Mouse (Mus musculus) kidney, postnatal 14 days (tissue): ENCODE data around the gene Cabp4.

Source experiments
- DNase-seq: peaks from one replicate; pipeline ENCODE4 v3.0.0; 2022; ENCODE audit warnings: mixed read lengths

Cabp4 gene

DNA sequence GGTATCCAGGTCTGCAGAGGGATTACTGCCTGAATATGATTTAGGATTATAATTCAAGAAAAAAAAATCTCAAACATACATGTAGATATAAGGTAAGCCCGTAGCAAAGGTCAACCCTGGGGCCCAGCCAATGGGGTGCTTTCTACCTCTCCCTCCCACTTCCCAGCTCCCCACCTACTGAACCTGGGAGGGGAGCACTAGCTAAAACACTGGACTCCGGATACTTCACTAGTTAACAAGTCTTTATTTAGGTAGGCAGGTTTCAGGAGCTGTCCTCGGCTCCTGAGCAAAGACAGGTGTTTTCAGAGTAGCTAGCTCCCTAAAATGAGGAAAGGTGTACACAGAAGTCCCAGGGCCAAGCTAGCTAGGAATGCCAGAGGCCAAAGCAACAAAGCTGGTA lies 20.3 kb upstream of the Cabp4 start:
- no peak for DNase-seq

DNA sequence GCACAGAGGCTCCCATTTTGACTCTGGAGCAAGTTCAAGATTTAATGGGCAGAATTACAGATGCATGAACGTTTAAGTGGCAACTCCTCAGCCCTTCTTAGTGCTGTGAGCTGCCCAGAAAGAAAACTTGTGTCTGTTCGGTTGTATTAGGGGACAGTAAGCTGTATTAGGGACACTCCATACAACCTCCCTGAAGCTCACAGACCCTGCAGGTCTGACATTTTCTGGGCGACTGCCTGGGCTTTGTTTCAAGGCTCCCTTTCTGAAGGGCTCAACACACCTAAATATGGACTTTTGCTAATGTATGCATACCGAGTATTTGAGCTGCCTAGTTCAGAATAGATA lies 19.7 kb upstream of the Cabp4 start:
- no peak for DNase-seq

DNA sequence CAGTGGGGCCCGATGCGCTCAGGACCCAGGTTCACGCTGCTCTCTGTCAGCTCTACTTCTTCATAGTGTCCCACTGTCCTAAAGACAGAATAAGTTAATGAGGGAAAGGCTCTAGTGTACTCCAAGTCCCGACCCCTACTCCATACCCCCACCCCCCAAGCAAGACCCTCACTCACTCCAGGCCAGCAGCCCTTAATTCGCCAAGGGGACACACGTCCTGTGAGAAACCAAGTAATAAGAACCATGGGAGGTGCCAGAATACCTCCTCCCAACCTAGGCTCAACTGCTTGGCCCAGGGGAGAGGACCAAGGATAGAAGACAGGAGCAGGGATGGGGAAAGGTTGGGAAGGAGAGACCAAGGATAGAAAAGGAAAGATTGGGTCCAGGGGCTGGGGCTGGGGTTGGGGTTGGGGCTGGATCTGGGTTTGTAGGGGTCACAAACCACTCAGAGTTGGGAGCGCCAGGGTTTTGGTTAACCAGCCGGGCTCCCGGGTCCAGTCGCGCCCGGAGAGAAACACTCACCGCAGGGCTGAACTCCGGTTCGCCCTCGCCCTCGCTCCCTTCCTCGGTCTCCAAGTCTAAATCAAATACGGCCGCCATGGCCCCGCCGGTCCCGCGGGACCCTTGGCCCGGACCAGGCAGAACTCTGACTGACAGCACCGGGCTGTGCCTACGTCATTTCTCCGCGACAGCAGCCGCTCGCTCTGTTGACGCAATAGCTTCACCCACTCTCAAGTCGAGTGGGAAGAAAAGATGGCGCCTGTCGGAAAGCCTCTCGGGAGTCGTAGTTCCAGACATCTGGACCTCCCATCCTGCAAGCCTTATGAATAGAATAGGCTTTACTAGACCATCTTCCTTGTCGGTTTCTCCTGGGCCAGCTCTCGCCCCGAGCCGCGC lies 19.1 kb upstream of the Cabp4 start, which contains the start of gene Rps6kb2:
Rps6kb2 (minus strand) TSS at position 709 of the 897 bp plus-strand sequence.
- peak; percentile 98 for DNase-seq

DNA sequence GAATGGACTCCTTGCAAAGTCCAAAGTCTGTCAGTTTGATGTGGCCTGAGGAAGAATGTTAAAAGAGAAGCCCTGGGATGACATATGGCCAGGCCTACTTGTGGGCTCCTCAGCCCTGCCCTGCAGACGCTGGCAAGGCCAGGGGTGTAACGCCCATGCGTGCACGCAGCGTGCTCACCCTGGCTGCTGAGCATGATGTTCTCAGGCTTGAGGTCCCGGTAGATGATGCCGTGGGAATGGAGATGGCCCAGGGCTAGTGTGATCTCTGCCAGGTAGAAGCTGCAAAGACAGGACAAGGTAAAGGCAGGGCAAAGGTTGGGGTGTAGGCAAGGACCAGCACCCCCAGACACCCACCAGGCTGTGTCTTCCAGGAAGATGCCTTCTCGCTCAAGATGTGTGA lies 15.2 kb upstream of the Cabp4 start:
- no peak for DNase-seq

DNA sequence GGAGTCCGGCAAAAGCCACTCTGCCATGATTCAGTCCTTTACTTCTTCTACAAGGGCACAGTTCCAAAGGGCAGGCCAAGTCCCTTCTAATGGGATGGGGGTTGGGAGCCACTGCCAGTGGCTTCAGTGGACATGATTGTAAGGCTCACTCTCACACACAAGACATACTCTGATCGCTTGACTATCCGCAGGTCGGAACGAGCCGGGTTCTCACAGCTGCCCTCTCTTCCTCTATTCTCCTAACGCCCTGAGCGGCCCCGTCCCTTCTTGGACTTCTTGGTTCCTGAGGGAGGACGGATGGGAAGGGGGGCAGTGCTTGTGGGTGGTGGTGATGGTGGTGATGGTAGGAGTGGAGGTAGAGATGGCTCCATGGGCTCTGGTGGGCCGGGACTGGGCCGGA lies 12.9 kb upstream of the Cabp4 start:
- no peak for DNase-seq

DNA sequence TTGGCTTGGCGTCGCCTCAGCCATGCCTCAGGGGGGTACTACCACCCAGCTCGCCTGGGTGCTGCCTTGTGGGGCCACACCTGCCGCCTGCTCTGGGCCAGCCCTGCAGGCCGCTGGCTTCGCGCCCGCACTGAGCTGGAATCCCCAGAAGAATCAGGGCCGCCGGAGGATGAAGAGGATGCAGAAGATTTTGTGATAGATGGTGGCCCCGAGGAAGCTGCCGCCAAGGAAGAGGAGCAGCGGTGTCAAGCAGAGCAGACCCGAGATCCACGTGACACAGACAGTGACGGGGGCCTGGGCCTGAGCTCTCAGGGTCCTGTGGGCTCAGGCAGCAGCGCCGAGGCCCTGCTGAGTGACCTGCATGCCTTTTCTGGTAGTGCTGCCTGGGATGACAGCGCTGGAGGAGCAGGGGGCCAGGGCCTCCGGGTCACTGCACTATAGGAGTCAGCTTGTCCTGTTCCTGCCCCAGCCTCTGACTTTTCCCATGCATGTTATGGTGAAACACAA lies 12.3 kb upstream of the Cabp4 start:
- no peak for DNase-seq

DNA sequence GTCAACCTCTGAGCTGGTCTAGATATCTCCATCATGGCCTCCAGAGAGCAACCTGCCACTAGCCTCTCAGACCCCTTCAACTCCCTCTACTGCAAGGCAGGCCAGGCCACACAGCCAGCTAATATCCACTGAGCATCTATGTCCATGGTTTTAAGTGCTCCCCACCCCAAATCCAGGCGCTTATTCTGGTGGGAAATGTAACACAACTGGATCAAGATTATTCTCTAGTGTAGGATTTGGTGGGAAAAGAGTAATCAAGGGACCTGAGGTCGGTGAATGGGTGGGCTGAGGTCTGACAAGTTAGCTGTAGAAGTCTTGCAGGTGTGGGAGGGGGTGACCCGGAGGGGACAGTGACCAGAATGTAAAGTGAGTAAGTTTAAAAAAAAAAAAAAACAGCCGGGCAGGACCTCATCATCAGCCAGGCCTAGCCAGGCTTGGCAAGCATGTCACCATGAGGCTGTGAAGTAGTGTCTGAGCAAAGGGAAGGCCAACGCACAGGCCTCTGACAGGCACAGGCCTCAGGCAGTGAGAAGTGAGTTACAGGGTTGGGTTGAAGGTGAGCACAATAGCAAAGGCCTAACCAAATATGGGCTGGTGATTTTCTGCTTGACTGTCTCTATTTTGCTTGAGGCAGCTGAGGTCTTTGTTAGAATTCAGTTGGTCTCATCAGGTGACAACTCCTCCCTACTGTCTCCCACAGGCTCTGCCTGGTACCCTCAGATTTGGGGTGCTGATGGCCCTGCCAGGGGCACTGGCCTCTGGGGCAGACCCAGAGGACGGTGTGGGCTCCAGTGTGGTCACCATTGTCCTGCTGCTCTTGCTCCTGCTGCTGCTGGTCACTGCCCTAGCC lies 11.6 kb upstream of the Cabp4 start:
- no peak for DNase-seq

DNA sequence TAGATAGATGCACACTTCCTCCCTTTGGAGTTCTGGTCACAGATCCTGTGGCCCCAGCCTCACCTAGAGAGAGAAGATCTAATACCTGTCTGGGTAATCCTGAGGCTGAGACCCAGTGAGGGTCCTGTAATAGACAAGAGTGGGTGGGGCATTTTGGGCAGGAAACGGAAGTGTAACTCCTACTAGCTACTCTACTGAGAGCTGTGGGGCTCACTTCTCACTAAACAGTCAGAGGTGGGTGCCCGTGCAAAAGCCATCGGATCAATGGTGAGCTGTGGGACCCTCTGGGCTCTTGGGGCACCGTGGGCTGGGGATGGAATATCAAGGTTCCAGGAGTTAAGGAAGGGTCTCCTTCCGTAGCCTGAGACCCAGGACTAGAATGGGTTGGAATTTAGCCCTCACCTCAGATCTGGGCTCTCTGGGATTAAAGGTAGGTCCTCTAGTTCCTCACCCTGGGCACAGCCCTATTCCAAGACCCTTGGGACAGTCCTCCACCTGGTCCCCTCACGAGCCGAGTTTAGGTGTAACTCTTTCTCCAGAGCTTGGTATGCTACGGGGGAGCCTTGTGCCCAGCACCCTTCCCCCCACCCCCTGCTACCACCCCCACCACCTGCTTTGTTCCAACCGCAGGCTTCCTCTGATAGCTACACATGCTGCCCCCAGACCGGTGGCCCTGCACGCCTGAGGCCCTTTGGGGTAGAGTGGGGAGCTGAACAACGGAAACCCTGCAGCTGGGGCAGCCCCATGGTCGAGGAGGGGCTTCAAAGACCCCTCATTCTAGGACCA lies 10.8 kb upstream of the Cabp4 start:
- DNase-seq, result no peak

DNA sequence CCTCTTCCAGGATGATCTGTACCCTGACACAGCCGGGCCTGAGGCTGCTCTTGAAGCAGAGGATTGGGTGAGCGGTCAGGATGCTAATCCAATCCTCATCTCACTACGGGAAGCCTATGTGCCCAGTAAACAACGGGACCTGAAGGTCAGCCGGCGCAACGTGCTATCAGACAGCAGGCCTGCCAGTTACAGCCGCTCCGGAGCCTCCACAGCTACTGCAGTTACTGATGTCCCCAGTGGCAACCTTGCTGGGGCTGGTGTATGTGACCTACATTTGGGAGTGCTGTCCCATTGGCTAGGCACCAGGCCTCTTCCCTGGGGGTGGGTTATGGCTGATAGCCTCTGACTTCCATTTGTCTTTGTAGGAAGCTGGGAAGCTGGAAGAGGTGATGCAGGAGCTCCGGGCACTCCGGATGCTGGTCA lies 9.4 kb upstream of the Cabp4 start, which contains the start of gene Ptprcap:
Ptprcap (plus strand) TSS at position 373 of the 423 bp plus-strand sequence.
- DNase-seq, result no peak

DNA sequence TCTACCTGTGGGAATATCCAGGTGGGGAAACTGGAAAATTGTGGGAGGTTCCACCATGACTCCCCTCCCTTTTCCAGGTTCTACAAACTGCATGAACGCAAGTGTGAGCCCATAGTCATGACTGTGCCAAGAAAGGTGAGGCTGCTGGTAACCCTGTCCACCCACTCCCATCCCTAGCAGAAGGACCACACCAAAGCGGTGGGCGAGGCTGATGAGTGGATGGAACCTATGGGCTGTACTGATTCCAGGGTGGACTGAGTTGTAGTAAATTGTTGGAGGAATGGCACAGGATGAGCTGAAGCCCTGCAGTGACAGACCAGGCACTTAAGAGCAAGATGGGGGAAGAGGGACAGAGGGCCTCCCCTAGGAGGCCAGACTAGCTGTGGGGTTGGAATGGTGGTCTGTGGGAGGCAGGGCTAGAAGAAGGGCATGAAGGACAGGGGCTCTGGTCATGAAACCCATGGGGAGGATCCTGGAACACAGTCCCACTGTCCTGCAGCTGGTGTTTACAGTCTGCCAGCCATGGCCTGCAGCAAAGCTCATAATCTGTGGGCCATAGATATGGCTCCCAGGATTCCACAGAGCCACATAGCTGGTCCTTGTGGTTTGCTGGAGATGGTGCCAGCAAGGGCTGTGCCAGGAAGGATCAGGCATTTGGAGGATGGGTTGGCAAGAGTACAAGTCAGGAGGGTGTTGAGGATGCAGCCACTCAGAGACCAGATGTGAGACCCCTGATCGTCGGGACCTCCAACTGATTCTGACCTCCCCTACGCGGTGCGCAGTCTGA lies 8.8 kb upstream of the Cabp4 start:
- DNase-seq, result no peak

DNA sequence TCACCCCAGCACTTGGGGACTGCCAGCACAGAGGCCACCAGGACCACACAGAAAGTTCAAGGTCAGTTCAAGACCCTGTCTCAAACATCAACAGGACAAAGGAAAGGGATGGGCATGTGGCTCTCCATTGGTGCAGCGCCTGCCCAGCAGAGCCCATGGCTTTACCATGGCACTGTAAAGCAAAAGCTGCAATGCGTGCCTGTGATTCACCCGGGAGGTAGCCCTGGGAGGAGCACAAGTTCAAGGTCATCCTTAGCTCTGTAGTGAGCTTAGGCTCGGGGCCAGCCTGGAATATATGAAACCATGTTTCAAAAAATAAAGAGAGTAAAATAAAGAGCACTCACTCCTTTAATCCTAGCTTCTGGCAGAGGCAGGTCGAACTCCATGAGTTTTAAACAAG lies 8.1 kb upstream of the Cabp4 start:
- no peak for DNase-seq

DNA sequence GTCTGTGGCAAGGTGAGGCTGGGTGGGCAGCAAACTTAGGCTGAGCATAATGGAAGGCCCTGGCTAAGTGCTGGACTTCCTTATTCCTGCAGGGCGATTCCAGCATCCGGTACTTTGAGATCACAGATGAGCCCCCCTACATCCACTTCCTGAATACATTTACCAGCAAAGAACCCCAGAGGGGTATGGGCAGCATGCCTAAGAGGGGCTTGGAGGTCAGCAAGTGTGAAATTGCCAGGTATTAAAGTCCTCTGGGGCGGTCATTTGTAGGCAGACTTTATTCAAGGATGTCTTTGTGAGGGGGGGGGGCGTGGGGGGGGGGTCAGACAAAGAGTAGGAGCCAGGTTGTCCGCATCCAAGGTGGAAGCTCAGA lies 7.6 kb upstream of the Cabp4 start:
- no peak for DNase-seq

DNA sequence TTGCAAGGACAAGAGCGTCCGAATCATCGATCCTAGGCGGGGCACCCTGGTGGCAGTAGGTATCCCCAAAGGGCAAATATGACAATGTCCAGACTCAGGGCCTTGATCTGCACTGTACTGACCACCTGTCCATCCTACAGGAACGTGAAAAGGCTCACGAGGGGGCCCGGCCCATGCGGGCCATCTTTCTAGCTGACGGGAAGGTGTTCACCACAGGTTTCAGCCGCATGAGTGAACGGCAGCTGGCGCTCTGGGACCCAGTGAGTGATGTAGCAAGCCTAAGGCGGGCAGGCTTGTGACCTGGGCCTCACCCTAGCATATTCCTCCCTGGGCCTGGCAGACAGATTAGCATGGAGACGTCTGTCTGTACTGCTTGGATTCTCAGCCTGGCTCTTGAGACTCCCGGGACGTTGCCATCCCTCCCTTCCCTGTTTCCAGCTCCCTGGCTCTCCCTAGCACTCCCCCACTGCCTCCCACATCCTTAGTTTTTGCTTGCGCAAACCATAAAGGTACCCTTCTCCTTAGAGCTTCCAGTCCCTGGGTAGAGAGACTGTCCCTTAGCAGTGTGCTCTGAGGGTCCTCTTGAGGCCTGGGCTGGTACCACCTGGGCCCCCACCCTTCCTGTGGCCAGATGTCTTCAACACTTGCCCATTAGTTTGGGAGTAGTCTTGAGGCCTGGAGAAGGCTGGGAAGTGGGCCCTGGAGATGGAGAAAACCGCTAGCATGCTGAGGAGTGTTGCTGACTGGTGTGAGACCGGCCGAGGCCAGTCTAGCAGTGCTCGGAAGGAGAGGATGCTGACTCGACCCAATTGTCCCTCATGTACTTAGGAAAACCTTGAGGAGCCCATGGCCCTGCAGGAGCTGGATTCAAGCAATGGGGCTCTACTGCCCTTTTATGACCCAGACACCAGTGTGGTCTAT lies 7.0 kb upstream of the Cabp4 start:
- DNase-seq, result no peak

DNA sequence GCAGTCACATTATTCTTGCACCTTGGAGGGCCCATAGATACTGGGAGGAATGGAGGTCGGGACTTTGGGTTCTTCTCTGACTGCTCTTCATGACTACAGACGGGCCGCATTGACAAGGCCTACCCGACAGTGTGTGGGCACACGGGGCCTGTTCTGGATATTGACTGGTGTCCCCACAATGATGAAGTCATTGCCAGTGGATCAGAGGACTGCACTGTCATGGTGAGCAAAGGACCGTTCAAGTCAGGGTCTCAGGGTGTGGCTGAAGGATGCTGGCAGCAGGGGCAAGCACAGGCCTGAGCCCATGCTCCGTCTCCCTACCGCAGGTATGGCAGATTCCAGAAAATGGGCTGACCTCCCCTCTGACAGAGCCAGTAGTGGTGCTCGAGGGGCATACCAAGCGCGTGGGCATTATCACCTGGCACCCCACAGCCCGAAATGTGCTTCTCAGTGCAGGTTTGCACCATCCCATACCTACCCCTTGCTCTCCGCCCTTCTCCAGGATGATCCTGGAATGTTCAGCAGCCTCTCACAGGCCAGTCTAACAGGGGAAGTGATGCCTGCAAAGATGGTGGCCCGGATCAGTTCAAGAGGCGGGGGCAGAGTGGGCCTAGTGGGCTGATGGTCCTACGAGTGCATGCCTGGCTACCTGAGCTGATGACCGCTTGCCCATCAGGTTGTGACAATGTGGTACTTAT lies 6.1 kb upstream of the Cabp4 start:
- DNase-seq, result no peak

DNA sequence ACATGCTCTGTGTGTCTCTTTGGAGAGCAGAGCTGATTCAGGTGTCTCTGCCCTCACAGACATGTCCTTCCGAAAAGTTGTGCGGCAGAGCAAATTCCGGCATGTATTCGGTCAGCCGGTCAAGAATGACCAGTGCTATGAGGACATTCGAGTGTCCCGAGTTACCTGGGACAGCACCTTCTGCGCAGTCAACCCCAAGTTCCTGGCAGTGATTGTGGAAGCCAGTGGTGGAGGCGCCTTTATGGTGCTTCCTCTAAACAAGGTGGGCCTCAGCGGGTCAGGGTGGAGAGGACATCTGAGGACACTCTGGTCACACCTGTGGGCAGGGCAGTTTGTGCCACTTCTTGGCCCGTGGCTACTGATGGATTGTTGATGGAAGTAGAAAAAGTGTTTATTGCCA lies 5.5 kb upstream of the Cabp4 start:
- no peak for DNase-seq

DNA sequence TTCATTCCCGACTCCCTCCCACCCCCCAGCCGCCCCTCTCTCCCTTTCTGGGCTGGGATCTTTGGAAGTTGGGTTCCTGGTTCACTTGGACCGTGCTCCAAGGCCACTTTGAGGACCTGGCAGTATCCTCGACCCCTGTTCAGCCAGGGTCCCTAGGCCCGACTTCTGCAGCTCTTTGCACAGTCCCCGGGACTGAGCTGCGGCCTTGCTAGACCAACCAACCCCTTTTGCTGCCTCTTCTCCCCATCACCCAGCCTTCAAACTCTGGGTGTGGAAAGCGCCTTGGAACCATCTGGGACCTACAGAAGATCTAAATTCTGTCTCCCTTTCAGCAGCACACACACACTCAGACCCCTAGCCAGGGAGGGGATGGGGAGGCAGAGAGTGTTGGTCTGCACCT lies 5.0 kb upstream of the Cabp4 start:
- DNase-seq, result no peak

DNA sequence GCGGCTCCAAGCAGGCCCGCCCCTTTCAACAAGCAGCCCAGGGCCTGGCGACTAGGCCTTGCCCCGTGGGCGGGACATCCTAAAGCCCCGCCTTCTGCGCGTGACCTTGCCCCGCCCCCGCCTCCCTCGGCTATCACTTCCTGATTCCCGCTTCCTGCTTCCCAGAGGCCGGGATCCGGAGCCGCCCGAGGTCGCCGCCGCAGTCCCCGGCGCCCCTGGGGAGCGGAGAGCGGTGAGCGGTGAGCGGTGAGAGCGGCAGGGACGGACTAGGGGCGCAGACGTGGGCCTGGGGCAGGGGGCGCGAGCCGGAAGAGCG lies 4.6 kb upstream of the Cabp4 start, which contains the start of gene Coro1b:
Coro1b (plus strand) TSS at position 129 of the 316 bp plus-strand sequence.
- peak; percentile 99 for DNase-seq

DNA sequence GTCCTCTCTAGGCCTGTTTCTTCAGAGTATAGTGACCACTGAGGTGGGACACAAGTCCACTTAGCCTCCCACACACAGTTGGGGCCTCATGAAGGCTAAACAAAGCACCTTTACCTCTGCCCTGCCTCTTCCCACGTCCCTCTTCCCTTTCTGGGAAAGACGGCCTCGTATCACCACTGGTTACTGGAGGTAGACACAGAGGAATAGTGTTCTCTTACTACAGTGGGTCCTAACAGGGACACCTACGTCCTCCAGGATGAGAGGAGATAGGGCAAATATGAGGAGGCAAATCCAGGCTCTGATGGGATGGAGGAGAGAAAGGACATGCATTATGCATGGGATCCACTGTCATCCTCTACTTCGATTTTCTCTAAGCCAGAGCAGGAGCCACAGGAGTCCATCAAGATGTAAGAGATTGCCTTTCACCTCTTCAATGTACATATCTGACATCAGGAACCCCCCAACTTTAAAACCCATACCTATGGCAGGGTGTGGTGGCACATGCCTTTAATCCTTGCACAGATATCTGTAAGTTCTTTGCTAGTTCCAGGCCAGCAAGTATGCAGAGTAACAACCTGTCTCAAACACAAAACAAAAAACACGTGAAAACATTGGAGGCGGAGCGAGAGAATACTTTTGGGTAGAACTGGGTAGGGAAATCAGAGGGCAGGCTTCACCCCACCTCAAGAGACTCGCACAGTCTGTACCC lies 4.1 kb upstream of the Cabp4 start:
- DNase-seq, result no peak

DNA sequence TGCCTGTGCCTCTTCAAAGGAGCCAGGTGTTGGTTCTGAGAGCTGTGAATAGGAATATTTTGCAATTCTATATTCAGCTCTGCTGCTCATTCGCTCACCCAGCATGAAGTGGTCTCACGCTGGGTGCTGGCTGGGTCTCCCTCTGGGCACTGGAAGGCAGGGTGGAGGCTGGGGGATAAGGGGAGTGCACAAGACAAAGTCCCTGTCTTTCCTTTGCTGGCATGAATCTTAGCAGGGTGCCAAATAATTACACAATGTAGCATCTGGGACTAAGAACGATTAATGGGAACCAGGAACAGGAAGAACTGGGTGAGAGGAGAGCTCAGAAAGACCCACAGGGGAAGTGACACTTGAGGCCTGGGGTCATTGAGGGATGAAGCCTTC lies 3.2 kb upstream of the Cabp4 start:
- DNase-seq, result no peak
